Mouse (Mus musculus) liver, postnatal 0 days (tissue): Measurements from ENCODE around the gene Palm3. TPM values are rescaled to one million over a fixed set of nuclear protein-coding genes. Genes with fewer than 3 reads are reported as not detected.
A peak's percentile ranks its signal among the peaks of the same experiment; 100 is the strongest.

ENCODE experiments used
- ATAC-seq: fragments of 200-750 bp; cut with Nextera tagmentation; 2 replicates; pipeline ENCODE4 v1.8.0; 2017; ENCODE audit warnings: mild to moderate bottlenecking, moderate library complexity
- DNase-seq: peaks from one replicate; pipeline ENCODE4 v3.0.0-alpha.2; 2016
- H3K27ac ChIP-seq: fragments of 300-500 bp; sonication (generic); 2 replicates; pipeline ENCODE4 v1.5.1; 2014; ENCODE audit warnings: antibody characterized with exemption, moderate library complexity, mild to moderate bottlenecking, low read depth
- H3K27me3 ChIP-seq: fragments of 300-500 bp; sonication (generic); 2 replicates; pipeline ENCODE4 v1.6.1; 2014; ENCODE audit warnings: low read length, control low read depth, mixed read lengths; ENCODE audit not compliant: insufficient read depth
- H3K36me3 ChIP-seq: fragments of 300-500 bp; sonication (generic); replicated peaks from 2 replicates; pipeline ENCODE4 v1.6.1; 2014; ENCODE audit warnings: mild to moderate bottlenecking, control low read depth, low read length, moderate library complexity, mixed read lengths; ENCODE audit not compliant: insufficient read depth
- H3K4me1 ChIP-seq: fragments of 300-500 bp; sonication (generic); 2 replicates; pipeline ENCODE4 v1.6.1; 2014; ENCODE audit warnings: antibody characterized with exemption, mild to moderate bottlenecking, control low read depth; ENCODE audit not compliant: insufficient read depth
- H3K4me2 ChIP-seq: fragments of 300-500 bp; sonication (generic); 2 replicates; pipeline ENCODE4 v1.6.1; 2014; ENCODE audit warnings: low read depth, mild to moderate bottlenecking, low read length, moderate library complexity, mixed read lengths
- H3K4me3 ChIP-seq: fragments of 300-500 bp; sonication (generic); 2 replicates; pipeline ENCODE4 v1.5.1; 2014; ENCODE audit warnings: low read depth, low read length
- H3K9ac ChIP-seq: fragments of 300-500 bp; sonication (generic); replicated peaks from 2 replicates; pipeline ENCODE4 v1.6.1; 2014; ENCODE audit warnings: mild to moderate bottlenecking, moderate library complexity
- H3K9me3 ChIP-seq: fragments of 300-500 bp; sonication (generic); 2 replicates; pipeline ENCODE4 v1.6.1; 2016; ENCODE audit warnings: mild to moderate bottlenecking, control low read depth, low read length, mixed read lengths
- CTCF ChIP-seq: sonication (generic); IDR thresholded peaks from 2 replicates; pipeline ENCODE4 v1.5.1; 2016; ENCODE audit warnings: antibody characterized with exemption, low read depth
- EP300 ChIP-seq: IDR thresholded peaks from 2 replicates; pipeline ENCODE4 v1.6.1; 2016; ENCODE audit warnings: antibody characterized with exemption, low read depth, mild to moderate bottlenecking
- WGBS: fragments of 180-500 bp; shearing (Covaris S2); extraction: QIAGEN DNeasy Blood & Tissue Kit; methylation state at CpG from one replicate; pipeline ENCODE4 v1.1.7; 2014; ENCODE audit not compliant: insufficient replicate concordance; 5-methylcytosine and 5-hydroxymethylcytosine counted together
- polyA plus RNA-seq: library from polyadenylated mRNA; unstranded; fragments of >200 nt; fragmentation: Nextera tagmentation; extraction: Ambion mirVana; gene quantifications from 2 replicates; pipeline ENCODE4 v1.2.1, GENCODE M21; 2015

Gene Palm3
- polyA plus RNA-seq = 0.04 TPM in 1 of 2 replicates, not detected in the other

DNA sequence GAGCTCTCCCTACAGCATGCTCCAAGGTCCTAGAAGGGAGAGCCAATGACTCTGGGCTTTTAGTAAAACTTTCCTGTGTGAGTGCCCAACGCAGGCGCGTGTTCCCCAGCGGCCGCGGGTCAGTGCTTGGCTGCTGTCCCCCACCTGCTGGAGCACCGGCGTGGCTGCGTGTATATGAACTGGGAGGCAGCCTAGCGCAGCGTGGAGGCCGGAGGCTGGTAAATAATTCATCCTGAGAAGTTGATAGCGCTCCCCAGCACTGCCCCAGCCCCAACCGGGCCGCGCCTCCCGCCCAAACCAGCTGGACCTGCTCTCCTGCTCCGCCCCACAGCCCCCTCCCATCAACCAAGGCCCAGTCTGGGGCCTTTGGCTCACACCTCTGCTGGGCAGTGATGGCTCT, at the start of gene Palm3:
Gene Palm3, plus strand, starts transcription at position 376 of the 400 bp plus-strand sequence.
- ATAC-seq (no peak), DNase-seq (no peak)
- Histone ChIP-seq H3K27ac (no peak within 1 kb of the TSS), H3K27me3 (peaks cover 37% of the 10 kb centered on the region), H3K4me3 (no peak within 1 kb of the TSS), H3K4me2 (no peak within 1 kb of the TSS), H3K36me3 (no peaks in the 10 kb centered on the region), H3K9ac (no peak within 1 kb of the TSS), H3K4me1 (peaks cover 4% of the 10 kb centered on the region), H3K9me3 (no peaks in the 10 kb centered on the region)
- WGBS = 24% methylated on average over 18 of the region's 18 CpGs
- TF ChIP-seq EP300 (no peak), CTCF (no peak)

DNA sequence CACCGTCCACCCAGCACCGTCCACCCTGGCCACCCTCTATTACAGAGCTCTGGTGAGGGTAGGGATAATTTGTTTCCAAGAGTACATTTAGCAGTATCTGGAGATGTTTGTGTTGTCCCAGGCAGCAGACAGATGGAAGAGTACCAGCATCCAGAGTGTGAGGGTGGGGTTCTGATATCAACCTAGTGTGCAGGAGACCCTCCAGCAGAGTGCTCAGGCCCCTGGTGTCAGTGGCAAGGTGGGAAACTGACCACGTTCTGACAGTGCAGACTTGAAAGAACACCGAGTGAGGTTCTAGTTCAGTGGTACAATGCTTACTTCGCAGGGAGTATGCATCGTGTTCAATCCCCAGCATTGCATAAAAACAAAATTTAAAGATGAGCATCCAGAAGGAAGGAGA, 49.6 kb upstream of the Palm3 start:
- peak overlapping the region; percentile 83 for H3K4me3 ChIP-seq
- H3K9me3 ChIP-seq = no peaks in the 10 kb centered on the region
- H3K9ac ChIP-seq = peak overlapping the region; percentile 62
- H3K27ac ChIP-seq = peak overlapping the region; percentile 81
- 73% methylated on average over 6 of the region's 6 CpGs for WGBS
- TF ChIP-seq EP300 (no peak), CTCF (no peak)
- ATAC-seq = no peak
- no peak for DNase-seq
- peak overlapping the region; percentile 99 for H3K4me2 ChIP-seq
- H3K27me3 ChIP-seq = no peaks in the 10 kb centered on the region
- H3K36me3 ChIP-seq = peaks cover 27% of the 10 kb centered on the region
- peaks cover 21% of the 10 kb centered on the region for H3K4me1 ChIP-seq

DNA sequence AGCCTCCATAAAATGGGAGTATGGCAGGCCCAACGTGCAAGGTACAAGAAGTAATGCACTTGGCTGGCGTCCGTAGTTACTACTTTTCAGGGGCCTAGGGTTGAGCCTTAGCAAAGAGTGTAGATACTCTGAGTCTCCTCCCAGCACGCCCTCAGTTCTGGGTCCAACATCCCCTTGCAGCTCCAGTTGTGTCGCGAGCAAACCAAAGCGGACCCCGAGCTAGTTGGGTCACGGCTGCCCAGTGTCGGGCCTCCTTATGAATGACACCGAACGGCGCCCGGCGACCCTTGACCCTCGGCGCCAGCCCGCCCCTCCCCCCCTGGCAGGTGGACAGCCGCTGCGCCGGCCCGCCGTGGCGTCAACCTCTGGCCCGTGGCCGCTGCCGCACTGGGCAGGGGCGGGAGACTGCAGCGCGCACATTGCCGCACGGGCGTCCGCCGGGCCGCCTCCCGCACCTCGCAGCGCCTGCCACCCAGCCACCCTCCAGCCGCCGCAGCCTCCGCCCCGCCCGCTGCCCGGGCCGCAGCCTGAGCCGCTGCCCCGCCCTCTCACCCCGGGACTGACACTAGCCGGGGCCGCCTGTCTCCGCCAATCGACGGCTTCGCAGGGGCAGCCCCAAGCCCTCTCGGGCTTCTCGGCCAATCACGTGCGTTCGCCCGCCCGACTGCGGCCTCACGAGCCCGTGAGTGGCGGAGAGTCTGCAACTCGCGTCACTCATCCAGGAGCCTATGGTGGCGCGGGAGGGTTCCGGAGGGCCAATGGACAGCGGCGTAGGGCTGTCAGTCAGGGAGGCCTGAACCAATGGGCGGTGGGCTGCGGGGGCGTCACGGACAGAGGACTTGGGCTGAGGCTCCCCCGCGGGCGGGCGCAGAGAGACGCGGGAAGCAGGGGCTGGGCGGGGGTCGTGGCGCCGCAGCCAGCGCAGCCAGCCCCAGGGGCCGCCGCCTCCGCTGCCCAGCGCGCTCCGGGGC, 48.8 kb upstream of the Palm3 start, which contains the start of gene Prkaca:
Gene Prkaca, plus strand, starts transcription at position 844 of the 971 bp plus-strand sequence.
- Histone ChIP-seq H3K4me1 (peaks cover 28% of the 10 kb centered on the region), H3K36me3 (peaks cover 24% of the 10 kb centered on the region), H3K4me3 (peak within 1 kb of the TSS; percentile 83), H3K9ac (peak within 1 kb of the TSS; percentile 80), H3K27me3 (no peaks in the 10 kb centered on the region), H3K9me3 (no peaks in the 10 kb centered on the region), H3K27ac (peak within 1 kb of the TSS; percentile 81), H3K4me2 (peak within 1 kb of the TSS; percentile 99)
- WGBS = under 1% methylated on average over 51 of the region's 94 CpGs
- peak; percentile 99 for ATAC-seq
- TF ChIP-seq CTCF = no peak
- TF ChIP-seq EP300 = no peak
- peak; percentile 97 for DNase-seq

DNA sequence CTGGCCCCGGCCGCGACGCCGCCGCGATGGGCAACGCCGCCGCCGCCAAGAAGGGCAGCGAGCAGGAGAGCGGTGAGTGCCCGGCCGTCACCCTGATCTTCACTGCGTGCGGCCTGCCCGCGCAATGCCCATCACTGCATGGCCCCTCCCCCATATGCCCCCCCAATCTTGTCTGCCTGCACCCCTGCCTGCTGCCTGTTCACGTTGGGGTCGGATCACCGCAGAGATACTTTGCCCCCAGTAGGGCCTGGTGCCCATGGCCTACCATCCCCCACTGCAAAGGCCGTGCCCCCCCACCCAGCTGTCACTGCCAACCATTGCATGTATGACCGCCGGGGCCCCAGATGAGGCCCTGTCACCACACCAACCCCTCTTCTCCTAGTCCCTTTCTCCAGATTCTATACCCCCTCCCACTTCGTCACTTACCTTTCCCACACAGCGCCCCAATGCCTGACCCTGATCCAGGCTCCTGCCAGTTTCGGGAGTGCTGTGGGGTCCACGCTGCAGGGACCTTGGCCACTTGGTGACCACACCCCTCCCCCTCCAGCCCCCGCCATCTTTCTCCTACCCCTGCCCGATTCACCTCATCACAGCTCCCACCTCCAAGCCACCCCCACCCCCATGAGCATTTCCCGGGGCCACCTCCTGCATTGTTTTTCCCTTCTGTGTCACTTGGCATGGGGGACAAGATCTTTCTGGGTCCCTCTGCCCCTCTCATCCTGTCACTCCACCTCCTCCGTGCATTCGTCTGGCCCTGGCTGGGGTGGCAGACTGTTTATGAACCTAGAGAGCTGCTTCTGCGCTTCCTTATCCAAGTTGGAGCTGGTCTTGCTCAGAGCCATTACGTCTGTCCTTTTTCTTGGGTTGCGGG, 47.9 kb upstream of the Palm3 start:
- no peak for TF ChIP-seq CTCF
- TF ChIP-seq EP300 = no peak
- Histone ChIP-seq H3K27ac (peak overlapping the region; percentile 71), H3K4me3 (peak overlapping the region; percentile 83), H3K4me2 (peak overlapping the region; percentile 99), H3K27me3 (no peaks in the 10 kb centered on the region), H3K9ac (peak overlapping the region; percentile 80), H3K9me3 (no peaks in the 10 kb centered on the region), H3K36me3 (peaks cover 14% of the 10 kb centered on the region), H3K4me1 (peaks cover 38% of the 10 kb centered on the region)
- DNase-seq = peak; percentile 54
- no peak for ATAC-seq
- 6% methylated on average over 37 of the region's 37 CpGs for WGBS

DNA sequence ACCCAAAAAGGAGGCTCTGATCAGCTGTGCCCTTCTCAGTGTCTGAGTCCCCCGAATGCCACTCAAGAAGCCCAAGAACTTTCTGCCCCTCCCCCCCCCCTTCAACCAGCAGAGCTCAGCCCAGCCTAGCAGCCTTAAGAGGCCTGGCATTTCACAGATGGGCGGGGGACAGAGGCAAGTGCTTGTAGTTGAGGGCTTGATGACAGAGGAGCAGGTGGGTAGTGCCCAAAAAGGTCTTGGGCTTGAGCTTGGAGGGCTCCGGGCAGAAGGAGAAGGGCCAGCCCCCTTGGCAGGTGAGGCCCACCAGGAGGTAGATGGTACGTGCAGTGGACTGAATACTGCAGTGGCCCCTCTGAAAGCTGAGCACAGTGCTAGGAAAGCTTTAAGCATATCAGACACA, 46.8 kb upstream of the Palm3 start:
- H3K4me2 ChIP-seq = no peak overlapping the region
- 0 out of 2 replicates have a peak overlapping the region, but pooled peaks have one; percentile 26 for H3K9ac ChIP-seq
- TF ChIP-seq CTCF (no peak), EP300 (no peak)
- peaks cover 3% of the 10 kb centered on the region for H3K36me3 ChIP-seq
- DNase-seq = no peak
- no peaks in the 10 kb centered on the region for H3K27me3 ChIP-seq
- no peak overlapping the region for H3K4me3 ChIP-seq
- no peak for ATAC-seq
- H3K9me3 ChIP-seq = no peaks in the 10 kb centered on the region
- H3K4me1 ChIP-seq = peaks cover 38% of the 10 kb centered on the region
- WGBS = 85% methylated on average over 4 of the region's 4 CpGs
- no peak overlapping the region for H3K27ac ChIP-seq
